Mouse (Mus musculus): ENCODE measurements around the gene Rapgef4. TPM values are rescaled to one million over a fixed set of nuclear protein-coding genes. Genes with fewer than 3 reads are reported as not detected.

Gene Rapgef4
- polyA plus RNA-seq, 1 experiment = 1.5 TPM

DNA sequence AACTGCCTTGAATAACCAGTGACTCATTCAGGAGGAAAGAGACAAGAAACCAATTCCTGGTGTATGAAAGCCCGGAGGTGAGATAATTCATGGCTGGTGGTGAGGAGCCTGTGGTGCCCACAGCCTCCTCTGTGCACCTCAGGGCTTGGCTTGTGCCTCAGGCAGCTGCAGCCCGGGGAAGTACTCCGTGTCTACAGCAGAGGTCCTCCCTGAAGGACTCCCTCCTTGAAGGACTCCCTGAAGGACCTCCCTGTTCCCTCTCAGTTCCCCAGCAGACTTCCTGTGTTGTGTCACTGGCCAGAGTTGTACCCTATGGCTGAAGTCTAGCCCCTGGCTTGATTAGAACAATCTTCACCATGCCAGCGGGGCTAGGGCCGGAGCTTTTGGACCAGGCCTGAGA, 50.7 kb downstream of the Rapgef4 start:
- Histone ChIP-seq H3K27ac (replicated peaks; ENCODE audit: low read depth, low read length) (no peak overlapping the region), H3K4me1 (ENCODE audit: control insufficient read depth, insufficient read depth, insufficient read length, low read length) (no peaks in the 10 kb centered on the region), H3K4me3 (ENCODE audit: insufficient read depth, low read depth, low read length) (no peak overlapping the region)

GRCm38 (mm10) chr2:72035616-72036015, 54.6 kb downstream of the Rapgef4 start:
- no peaks in the 10 kb centered on the region for H3K4me1 ChIP-seq (ENCODE audit: control insufficient read depth, insufficient read depth, insufficient read length, low read length)
- H3K4me3 ChIP-seq (ENCODE audit: insufficient read depth, low read depth, low read length) = no peak overlapping the region
- no peak overlapping the region for H3K27ac ChIP-seq (replicated peaks; ENCODE audit: low read depth, low read length)

GRCm38 (mm10) chr2:72037357-72037756, 56.3 kb downstream of the Rapgef4 start:
- H3K4me3 ChIP-seq (ENCODE audit: insufficient read depth, low read depth, low read length) = no peak overlapping the region
- no peak overlapping the region for H3K27ac ChIP-seq (replicated peaks; ENCODE audit: low read depth, low read length)
- H3K4me1 ChIP-seq (ENCODE audit: control insufficient read depth, insufficient read depth, insufficient read length, low read length) = no peaks in the 10 kb centered on the region

DNA sequence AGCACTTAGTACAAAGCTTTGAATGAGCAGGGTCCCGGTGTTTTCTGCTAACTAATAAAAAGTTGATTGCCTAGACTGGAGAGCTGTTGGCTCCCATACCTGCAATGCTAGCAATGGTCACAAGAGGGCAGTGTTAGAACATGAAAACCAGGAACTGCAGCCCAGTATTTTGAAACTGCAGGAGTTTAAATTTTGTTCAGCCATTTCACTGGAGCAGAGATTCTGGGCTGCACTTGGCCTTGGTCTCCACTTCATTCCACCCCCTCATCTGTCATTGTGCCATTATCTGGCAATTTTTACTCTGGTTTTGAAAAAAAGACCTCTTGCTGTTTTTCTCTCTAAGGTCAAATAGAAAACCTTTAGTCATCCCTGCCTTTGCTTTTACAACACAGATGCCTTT, 57.2 kb downstream of the Rapgef4 start:
- no peak overlapping the region for H3K4me3 ChIP-seq (ENCODE audit: insufficient read depth, low read depth, low read length)
- no peak overlapping the region for H3K27ac ChIP-seq (replicated peaks; ENCODE audit: low read depth, low read length)
- no peaks in the 10 kb centered on the region for H3K4me1 ChIP-seq (ENCODE audit: control insufficient read depth, insufficient read depth, insufficient read length, low read length)

DNA sequence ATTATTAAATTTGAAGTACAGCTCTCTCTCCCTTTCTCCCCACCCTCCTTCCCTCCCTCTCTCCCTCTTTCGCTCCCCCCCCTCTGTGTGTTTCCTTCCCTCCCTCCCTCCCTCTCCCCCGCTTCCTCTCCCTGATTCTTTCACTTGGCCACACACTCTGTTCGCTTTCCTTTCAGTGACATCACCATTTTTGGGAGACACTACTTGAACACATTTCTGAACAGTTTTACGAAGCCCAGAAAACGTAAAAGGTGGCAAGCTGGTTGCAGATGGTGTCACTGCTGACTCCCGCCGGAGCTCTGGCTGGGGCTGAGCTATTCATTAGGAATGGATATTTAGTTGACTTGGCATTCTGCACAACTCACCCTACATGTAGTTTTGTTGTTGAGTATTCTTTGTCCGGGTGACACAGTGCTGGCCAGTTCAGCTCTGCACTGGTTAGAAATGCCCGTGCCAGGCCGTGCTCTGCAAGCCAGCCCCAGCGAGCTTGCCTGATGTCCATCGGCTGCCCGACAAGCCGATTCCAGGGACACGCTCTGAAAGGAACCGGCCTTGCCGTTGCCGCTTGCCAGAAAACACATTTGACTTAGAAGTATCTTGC, 57.7 kb downstream of the Rapgef4 start:
- peak overlapping the region; percentile 50 for H3K4me3 ChIP-seq (ENCODE audit: insufficient read depth, low read depth, low read length)
- H3K27ac ChIP-seq (replicated peaks; ENCODE audit: low read depth, low read length) = 0 out of 2 replicates have a peak overlapping the region, but pooled peaks have one; percentile 28
- H3K4me1 ChIP-seq (ENCODE audit: control insufficient read depth, insufficient read depth, insufficient read length, low read length) = no peaks in the 10 kb centered on the region

DNA sequence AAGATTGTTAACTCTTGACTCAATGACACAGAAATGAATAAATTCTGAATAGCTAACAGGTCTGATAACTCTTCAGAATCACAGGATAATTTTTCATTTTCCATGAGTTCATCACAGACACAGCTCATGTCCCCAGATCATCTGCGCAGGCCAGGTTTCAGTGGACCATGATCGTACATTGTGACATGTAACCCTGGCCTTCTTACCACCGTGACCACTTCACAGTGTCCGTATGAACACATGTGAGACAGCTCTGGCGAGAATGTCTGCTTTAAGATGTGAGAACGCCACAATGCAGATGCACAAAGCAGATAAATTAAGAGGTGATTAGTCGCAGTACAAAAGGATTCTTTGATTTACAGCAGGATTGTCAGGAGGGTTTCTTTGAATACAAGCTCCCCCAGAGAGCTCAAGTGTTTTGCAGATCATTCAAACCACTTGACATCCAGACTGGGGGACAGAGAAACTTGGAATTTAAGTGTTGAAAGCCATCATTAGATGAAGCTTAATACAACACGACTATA, 58.5 kb downstream of the Rapgef4 start:
- no peaks in the 10 kb centered on the region for H3K4me1 ChIP-seq (ENCODE audit: control insufficient read depth, insufficient read depth, insufficient read length, low read length)
- H3K4me3 ChIP-seq (ENCODE audit: insufficient read depth, low read depth, low read length) = no peak overlapping the region
- H3K27ac ChIP-seq (replicated peaks; ENCODE audit: low read depth, low read length) = no peak overlapping the region

GRCm38 (mm10) chr2:72041087-72041486, 60.0 kb downstream of the Rapgef4 start:
- H3K4me1 ChIP-seq (ENCODE audit: control insufficient read depth, insufficient read depth, insufficient read length, low read length) = no peaks in the 10 kb centered on the region
- no peak overlapping the region for H3K4me3 ChIP-seq (ENCODE audit: insufficient read depth, low read depth, low read length)
- no peak overlapping the region for H3K27ac ChIP-seq (replicated peaks; ENCODE audit: low read depth, low read length)

GRCm38 (mm10) chr2:72042093-72042492, 61.1 kb downstream of the Rapgef4 start:
- no peak overlapping the region for H3K27ac ChIP-seq (replicated peaks; ENCODE audit: low read depth, low read length)
- H3K4me1 ChIP-seq (ENCODE audit: control insufficient read depth, insufficient read depth, insufficient read length, low read length) = no peaks in the 10 kb centered on the region
- no peak overlapping the region for H3K4me3 ChIP-seq (ENCODE audit: insufficient read depth, low read depth, low read length)

- no peak overlapping the region for H3K4me3 ChIP-seq (ENCODE audit: insufficient read depth, low read depth, low read length)
- H3K4me1 ChIP-seq (ENCODE audit: control insufficient read depth, insufficient read depth, insufficient read length, low read length) = no peaks in the 10 kb centered on the region
- no peak overlapping the region for H3K27ac ChIP-seq (replicated peaks; ENCODE audit: low read depth, low read length)
These were observed 63.2 kb downstream of the Rapgef4 start for GRCm38 (mm10) chr2:72044191-72044590.

GRCm38 (mm10) chr2:72045024-72045423, 64.0 kb downstream of the Rapgef4 start:
- H3K4me3 ChIP-seq (ENCODE audit: insufficient read depth, low read depth, low read length) = no peak overlapping the region
- H3K4me1 ChIP-seq (ENCODE audit: control insufficient read depth, insufficient read depth, insufficient read length, low read length) = no peaks in the 10 kb centered on the region
- no peak overlapping the region for H3K27ac ChIP-seq (replicated peaks; ENCODE audit: low read depth, low read length)

GRCm38 (mm10) chr2:72045659-72046058, 64.6 kb downstream of the Rapgef4 start:
- no peak overlapping the region for H3K27ac ChIP-seq (replicated peaks; ENCODE audit: low read depth, low read length)
- no peaks in the 10 kb centered on the region for H3K4me1 ChIP-seq (ENCODE audit: control insufficient read depth, insufficient read depth, insufficient read length, low read length)
- no peak overlapping the region for H3K4me3 ChIP-seq (ENCODE audit: insufficient read depth, low read depth, low read length)

- Histone ChIP-seq H3K27ac (replicated peaks; ENCODE audit: low read depth, low read length) (no peak overlapping the region), H3K4me3 (ENCODE audit: insufficient read depth, low read depth, low read length) (no peak overlapping the region), H3K4me1 (ENCODE audit: control insufficient read depth, insufficient read depth, insufficient read length, low read length) (no peaks in the 10 kb centered on the region)
These were observed 69.4 kb downstream of the Rapgef4 start for GRCm38 (mm10) chr2:72050451-72050850.

DNA sequence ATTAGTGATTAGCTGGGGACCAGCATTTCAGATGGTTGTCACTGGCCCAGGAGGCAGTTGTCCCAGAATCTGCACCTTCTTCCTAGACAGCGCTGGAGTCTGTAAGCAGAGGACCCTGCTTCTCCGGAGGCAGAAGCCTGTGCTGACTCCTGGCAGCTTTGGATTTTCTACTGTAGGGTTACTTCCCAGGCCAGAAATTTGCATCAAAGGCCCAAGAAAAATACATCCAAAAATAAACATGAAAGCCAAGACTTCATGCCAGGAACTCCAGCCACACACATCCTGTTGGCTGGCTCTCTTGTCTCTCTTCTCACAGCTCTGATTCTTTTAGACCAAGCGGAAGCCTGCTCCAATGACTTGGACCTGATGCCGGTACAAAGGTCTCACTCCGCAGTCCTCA, 73.2 kb downstream of the Rapgef4 start:
- H3K27ac ChIP-seq (replicated peaks; ENCODE audit: low read depth, low read length) = peak overlapping the region; percentile 79
- peak overlapping the region; percentile 58 for H3K4me3 ChIP-seq (ENCODE audit: insufficient read depth, low read depth, low read length)

DNA sequence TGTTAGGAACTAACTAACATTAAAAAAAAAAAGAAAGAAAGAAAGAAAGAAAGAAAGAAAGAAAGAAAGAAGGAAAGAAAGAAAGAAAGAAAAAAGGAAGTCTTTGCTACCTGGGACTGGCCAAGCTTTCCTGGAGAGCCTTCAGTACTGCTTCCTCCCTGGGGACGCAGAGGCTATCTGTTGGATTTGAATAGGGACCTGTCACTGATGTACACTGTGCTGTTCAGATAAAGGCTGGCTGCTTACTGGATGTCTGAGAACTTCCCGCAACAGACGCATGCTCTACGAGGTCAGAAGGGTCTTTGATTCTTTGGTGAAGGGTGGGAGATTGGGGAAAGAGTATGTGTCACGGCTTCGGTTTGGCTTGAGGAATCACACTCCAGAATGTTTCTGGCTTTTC, 73.7 kb downstream of the Rapgef4 start:
- Histone ChIP-seq H3K4me3 (ENCODE audit: insufficient read depth, low read depth, low read length) (peak overlapping the region; percentile 51), H3K27ac (replicated peaks; ENCODE audit: low read depth, low read length) (peak overlapping the region; percentile 91), H3K4me1 (ENCODE audit: control insufficient read depth, insufficient read depth, insufficient read length, low read length) (peaks cover 6% of the 10 kb centered on the region; the same call in 1 of the 2 replicates)

More for the DNA sequence above, 73.2 kb downstream of the Rapgef4 start:
- H3K4me1 ChIP-seq (ENCODE audit: control insufficient read depth, insufficient read depth, insufficient read length, low read length) = peaks cover 6% of the 10 kb centered on the region; the same call in 1 of the 2 replicates

- peak overlapping the region; percentile 90 for H3K27ac ChIP-seq (replicated peaks; ENCODE audit: low read depth, low read length)
- H3K4me1 ChIP-seq (ENCODE audit: control insufficient read depth, insufficient read depth, insufficient read length, low read length) = peaks cover 6% of the 10 kb centered on the region; the same call in 1 of the 2 replicates
- peak overlapping the region; percentile 34 for H3K4me3 ChIP-seq (ENCODE audit: insufficient read depth, low read depth, low read length)
These were observed 74.4 kb downstream of the Rapgef4 start for GRCm38 (mm10) chr2:72055476-72055875.

Data from brown adipose tissue, adult 24 weeks (tissue).